Mouse (Mus musculus) bone marrow macrophage, adult 2 months (primary cell): ENCODE results near the gene Hoxa4.

Experiments
- CTCF ChIP-seq: IDR thresholded peaks from 2 replicates; pipeline ENCODE4 v1.5.1; 2012; ENCODE audit warnings: low read depth, mild to moderate bottlenecking, low read length, moderate library complexity
- POLR2A ChIP-seq: IDR thresholded peaks from 2 replicates; pipeline ENCODE4 v1.6.1; 2012; ENCODE audit warnings: mild to moderate bottlenecking, low read depth, low read length, borderline replicate concordance

DNA sequence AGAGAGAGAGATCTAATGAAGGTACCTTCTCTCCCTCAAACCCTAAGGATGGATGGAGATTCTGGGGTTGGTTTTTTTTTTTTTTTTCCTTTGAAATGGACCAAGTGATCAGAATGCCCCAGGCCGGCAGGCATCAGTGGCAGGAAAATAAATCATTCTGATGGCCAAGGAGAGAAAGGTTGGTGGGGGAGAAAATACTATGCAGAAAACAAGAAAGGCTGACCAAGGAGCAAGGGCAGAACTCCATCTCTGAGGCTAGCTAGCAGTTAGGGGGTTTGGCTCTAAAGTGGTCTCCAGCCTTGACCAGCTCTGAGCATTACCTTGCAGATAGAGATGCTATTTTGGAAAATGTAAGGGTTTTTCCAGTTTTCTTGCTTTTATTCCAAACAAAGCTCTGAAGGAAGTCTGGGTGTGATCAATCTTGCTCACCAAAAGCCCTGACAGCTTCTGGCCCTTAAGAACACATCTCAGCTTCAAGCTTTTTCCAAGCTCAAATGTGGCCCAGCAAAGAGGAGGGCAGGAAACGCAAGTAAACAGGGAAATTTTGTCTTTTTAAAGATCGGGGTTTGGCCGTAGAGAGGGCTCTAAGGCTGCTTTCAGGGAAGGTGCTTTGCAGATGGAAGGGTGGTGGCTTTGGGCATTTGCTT lies 25.0 kb downstream of the Hoxa4 start:
- TF ChIP-seq CTCF (no peak), POLR2A (no peak)
